Mouse (Mus musculus): Measurements from ENCODE around the gene Rab13.
A peak's percentile ranks its signal among the peaks of the same experiment; 100 is the strongest.

The Rab13 gene

DNA sequence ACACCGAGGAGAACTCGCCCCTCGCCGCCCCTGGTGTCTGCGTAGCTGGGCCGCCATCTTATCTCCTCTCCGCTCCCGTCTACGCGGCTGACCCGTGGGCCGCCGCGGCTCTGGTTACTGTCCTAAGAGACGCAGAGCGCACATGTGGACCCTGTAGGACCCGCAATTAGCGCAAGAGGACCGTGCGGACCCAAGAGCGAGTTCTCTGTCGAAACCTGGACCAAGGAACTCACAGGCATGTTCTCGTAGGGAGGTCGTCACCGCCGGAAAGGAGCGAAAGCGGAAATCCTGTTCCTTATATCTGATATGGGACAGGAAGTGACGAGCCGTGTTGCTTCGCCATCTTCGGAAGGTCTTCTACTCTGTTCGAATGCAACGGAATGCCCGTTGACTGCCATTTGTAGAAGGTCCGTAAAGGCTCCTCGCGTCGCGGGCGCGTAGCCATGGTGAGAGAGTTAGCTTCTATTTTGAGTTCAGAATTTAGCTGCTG, at the start of gene Rab13, which contains the start of gene Rps27:
Rab13 (plus strand) TSS at position 319 of the 490 bp plus-strand sequence.
Rps27 (minus strand) TSS at position 275 of the 490 bp plus-strand sequence.
- DNase-seq (ENCODE audit: low read depth, low spot score): peak; percentile 95

DNA sequence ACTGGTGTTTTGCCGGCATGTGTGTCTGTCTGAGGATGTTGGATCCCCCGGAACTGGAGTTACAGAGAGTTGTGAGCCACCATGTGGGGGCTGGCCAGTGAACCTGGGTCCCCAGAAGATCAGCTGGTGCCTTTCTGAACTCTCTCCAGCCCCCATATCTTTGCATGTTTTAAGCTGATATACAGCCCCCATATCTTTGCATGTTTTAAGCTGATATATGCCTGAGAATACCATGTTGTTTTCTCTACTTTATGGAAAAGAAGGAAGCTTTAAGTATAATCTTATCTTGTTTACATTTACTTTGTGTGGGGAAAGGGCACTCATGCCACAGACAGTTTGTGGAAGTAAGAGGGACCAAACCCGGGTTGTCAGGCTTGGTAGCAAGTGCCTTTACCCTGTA, 33.9 kb upstream of the Rab13 start:
- no peak for DNase-seq (ENCODE audit: low read depth, low spot score)

DNA sequence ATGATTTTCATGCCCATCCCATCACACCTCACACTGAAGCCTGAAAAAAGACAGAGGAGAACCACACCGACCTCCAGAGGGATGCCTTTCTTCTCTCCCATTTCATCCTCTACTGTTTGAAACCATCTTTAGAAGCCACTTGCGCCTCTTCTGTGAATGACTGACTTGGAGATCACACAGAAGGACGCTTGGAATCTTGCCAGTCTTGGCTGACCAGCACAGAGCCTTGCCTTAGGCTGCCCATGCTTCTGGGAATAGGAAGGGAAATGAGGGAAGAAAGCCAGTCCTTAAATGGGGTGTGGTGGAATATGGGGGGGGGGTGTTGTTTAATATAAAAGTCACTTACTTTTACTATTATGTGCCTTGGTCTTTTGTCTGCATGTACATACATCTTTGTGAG, 29.9 kb upstream of the Rab13 start:
- no peak for DNase-seq (ENCODE audit: low read depth, low spot score)

DNA sequence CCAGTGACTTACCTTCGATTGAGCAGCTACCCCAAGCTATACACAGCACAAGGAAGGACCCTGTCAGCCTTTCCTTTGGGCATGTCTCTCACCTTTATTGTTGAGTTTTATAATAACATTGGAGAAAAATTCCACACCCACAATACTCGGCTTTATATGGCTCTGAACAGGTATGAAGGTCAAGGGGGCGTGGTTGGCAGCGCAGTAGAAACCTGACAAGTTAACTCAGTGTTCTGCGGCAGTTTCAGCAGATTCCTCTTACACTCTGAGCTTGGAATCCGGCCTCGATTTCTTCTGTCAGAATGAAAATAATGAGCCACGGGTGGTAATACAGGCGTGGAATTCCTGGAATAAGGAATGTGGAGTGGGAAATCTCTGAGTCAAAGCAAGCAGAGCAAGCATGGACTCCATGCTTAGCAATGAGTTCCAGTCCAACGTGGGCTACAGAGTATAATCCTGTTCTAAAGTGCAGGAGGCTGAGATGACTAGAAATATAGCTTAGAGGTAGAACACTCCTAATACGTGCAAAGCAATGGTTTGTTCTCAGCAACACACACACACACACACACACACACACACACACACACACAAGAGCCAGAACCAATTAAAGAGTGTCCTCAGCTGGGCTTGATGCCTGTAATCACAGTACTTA, 22.5 kb upstream of the Rab13 start:
- DNase-seq (ENCODE audit: low read depth, low spot score): no peak

DNA sequence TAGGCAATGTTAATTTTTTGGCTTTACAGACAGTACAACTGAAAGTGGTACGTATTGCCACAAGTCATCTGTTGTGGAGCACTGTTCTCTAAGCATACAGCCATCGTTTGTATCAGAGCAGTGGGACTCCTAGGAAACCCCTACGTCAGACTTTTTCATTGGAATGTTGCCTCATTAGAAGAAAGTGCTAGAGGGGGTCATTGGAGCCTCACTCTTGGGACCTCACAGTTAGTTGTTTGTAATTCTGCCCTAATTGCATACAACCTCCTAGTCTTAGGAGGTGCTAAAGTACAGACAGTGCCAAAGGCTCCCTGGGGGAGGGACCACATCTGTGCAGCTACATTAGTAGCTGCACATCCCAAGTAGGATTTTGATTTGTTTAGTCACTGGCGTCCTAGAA, 18.7 kb upstream of the Rab13 start:
- DNase-seq (ENCODE audit: low read depth, low spot score): no peak

DNA sequence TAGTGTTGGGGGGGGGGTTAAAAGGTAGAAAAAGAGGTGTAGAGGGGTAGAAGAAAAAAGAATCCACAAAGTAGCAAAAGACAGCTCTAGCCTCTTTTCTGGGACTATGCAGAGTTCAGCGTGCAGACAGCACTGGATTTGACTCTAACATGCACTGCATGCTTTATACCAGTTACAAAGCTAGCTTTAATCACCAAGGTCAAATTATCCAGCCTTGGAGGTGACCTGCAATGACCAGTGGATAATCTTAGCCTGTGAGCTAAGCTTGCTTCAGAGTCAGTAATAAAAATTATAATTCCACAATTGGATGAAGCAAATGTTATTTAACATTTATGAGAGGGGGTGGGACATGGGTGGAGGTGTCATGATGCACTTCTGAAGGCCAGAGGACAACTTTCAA, 17.9 kb upstream of the Rab13 start:
- DNase-seq (ENCODE audit: low read depth, low spot score): no peak

DNA sequence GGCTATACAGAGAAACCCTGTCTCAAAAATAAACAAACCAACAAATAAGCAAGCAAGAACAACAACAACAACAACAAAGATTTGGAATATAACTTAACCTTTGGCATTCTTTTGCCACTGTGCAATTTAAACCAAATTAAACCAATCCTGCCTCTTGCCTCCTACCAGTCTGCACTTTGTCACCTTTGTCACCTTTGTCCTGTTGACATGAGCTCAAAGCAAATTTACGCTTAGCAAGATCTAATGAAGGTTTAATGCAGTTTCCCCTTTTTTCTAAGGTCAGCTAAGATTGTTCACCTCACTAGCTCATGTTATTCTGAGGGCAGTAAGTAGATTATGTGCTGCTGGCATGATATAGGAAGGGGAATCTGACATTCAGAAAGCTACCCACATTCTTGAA, 15.9 kb upstream of the Rab13 start:
- DNase-seq (ENCODE audit: low read depth, low spot score): no peak

DNA sequence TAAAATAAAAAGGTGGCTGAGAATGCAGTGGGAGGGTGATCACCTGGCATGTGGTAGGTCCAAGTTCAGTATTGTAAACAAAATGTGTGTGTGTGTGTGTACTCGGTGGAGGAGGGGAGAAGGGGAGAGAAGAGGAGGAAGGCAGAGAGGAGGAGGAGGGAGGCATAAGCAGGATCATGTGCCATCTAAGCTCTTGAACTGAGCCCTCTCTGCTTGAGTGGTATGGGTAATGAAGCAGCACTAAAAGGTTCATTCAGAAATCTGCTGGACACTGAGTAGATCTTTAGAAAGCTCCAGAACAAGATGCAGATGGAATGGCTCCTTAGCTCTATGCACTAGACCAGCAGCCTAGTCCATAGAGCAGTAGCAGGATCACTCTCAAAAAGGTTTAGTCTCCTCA, 10.6 kb upstream of the Rab13 start:
- DNase-seq (ENCODE audit: low read depth, low spot score): no peak

DNA sequence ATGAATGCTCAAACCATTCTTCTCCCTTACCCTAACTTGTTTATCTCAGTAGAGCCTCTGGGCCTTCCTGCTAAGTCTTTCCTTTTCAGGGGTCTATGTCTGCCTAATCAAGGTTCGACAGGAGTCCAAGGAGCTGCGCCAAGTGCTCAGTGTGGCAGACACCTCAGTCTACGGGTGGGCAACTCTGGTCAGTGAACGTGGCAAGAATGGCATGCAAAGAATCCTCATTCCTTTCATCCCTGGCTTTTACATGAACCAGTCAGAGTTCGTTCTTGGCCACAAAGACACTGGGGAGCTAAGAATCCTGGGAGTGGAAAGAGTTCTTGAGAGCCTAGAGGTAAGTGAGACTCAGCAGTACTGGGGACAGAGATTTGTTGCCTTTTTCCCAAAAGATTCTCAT, 9.9 kb upstream of the Rab13 start:
- no peak for DNase-seq (ENCODE audit: low read depth, low spot score)

DNA sequence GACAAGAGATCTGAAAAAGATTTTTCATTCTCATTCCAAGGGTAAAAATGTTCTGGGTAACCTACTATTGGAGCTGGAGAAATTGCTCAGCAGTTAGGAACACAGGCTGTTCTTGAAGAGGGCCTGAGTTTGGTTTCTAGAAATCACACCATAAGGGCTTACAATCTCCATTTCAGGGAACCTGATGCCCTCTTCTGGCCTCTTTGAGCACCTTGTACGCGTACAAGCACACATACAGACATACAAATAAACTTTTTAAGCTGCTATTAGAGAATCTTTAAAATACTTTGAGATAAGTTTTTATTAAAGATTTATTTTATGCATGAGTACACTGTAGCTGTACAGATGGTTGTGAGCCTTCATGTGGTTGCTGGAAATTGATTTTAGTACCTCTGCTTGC, 8.9 kb upstream of the Rab13 start:
- DNase-seq (ENCODE audit: low read depth, low spot score): no peak

DNA sequence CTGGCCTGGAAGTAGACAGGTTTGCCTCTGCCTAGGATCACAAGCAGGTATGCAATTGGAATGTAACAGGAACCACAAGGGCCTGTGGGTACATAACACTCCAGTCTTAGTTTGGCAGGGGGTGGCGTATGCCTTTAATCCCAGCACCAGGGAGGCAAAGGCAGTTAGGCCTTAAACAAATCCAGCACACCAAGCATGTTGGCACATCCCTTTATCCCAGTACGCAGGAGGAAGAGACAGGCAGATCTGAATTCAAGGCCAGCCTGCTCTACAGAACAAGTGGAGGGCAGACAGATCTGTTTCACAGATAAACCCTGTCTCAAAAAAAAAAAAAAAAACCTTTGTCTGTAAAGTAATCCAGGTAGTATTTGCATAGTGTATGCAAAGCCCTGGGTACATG, 4.8 kb upstream of the Rab13 start:
- DNase-seq (ENCODE audit: low read depth, low spot score): no peak

DNA sequence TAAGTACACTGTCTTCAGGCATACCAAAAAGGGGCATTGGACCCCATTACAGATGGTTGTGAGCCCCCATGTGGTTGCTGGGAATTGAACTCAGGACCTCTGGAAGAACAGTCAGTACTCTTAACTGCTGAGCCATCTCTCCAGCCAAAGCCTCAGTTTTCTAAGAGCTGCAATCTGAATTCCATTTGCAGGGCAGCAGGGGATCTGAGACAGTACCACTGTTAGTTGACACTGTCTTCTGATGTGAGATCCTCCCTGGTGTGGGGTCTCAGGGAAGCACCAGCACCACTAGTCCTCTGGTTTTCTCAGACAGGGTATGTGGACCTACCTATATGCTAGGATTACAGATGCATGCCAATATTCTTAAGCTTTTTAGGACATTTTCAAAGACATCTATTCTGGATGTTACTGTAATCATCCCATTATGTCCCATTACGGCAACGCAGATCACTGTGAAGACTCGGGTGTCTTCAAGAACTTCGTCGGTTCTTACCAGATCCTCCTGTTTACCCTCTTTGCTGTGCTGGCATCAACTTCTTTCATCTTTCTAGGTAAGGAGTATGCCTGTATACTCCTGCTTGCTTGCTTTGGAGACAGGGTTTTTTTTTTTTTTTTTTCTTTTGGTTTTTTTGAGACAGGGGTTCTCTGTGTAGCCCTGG, 3.5 kb upstream of the Rab13 start:
- DNase-seq (ENCODE audit: low read depth, low spot score): peak; percentile 56

DNA sequence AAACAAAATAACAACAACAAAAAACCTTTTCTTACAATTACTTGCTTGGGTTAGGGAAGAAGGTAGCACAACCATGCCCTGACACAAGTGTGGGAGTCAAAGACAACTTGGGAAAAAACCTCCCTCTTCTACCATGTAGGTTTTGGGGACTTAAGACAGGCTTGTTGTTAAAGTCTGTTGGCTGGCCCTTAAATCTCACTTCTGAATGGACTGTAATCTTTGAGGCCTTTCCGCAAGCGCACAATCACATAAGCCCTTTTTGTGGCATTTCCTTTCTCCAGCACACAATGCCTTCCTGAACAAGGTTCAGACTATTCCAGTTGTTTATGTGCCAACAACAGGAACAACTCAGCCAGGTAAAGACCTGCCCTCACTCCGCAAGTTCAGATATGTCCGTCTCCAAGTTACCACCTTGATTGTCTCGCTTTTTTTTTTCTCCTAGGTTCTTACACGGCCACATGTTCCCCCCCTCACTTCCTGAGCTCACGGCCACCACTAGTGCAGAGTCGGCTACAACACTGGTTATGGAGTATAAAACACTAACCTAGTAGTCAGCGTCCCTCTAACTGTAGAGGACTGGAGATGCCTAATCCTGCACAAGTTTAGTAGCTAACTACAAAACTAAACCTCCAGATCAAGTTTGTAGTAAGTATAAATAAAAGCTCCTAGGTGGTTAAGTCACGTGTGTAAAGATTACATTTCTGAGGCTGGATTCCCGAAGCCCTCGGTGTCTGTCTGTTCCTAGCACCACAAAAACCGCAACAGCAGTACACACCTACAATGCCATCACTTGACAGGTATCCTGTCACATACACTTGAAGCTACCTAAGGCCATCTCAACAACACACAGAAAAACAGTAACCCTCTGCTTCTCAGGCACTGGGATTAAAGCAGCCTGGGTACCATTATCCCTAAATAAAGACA, 1.8 kb upstream of the Rab13 start:
- DNase-seq (ENCODE audit: low read depth, low spot score): no peak

DNA sequence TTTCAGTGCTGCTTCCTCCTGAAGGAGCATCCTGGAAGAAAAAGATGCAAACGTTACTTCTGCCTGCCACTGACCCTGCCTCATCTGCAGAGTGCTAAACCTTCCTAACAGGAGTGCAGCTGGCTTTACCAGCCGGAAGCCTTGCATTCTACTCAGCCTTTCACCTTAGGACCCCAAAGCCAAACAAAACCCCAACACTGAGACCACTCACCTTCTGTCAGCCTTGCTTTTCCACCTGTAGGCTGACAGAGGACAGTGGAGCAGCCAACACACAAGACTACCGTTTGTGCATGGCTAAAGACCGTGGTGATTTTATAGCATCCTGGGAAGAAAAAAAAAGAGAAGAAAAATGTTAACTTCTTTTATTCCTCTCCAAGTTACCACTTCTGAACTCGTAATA, 772 bp upstream of the Rab13 start:
- no peak for DNase-seq (ENCODE audit: low read depth, low spot score)

DNA sequence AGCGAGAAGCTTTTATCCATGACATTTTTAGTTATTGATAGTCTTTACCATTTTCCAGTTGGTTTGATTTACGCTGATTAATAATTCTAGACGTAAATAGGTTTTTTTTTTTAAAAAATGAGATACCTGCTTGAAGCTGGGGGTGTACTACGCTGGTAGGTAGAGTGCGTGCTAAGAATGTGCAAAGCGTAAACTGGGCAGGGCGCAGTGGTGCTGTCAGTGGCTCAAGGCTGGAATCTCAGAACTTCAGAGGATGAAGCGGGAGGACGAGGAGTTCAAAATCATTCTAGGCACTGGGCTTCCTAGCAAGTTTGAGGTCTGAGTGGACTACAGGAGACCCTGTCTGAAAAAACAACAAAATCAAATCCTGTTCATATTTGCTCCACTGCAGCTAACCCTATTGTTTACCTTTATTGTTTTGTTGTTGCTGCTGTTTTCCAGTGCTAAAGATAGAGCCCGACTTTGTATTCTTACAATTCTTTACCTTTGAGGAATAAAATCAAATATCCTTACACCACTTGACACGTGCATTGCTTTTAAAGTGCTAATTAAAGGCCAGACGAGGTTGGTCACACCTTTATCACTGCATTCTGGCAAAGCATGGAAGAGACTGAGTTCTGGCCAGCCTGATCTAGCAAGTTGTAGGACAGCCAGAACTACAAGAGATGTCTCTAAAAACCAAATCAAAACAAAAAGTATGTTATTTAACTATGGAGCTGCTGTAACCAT, 625 bp downstream of the Rab13 start:
- no peak for DNase-seq (ENCODE audit: low read depth, low spot score)

DNA sequence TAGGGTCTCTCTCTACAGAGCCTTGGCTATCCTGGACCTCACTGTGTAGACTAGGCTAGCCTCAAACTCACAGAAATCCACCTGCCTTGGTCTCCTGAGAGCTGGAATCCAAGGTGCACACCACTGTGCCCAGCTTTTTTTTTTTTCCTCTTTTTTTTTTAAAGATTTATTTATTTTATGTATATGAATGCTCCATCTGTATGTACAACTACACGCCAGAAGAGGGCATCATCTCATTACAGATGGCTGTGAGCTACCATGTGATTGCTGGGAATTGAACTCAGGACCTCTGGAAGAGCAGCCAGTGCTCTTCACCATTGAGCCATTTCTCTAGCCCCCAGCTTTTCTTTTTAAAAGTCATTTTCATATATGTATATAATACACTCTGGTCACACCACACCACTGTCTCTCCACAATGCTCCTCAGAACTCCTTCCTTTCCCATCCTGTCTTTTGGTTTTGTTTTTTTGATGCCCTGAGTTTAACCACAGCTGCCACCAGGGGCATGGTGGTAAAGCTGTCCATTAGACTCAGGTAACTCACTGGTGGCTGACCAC, 2.4 kb downstream of the Rab13 start:
- DNase-seq (ENCODE audit: low read depth, low spot score): no peak

DNA sequence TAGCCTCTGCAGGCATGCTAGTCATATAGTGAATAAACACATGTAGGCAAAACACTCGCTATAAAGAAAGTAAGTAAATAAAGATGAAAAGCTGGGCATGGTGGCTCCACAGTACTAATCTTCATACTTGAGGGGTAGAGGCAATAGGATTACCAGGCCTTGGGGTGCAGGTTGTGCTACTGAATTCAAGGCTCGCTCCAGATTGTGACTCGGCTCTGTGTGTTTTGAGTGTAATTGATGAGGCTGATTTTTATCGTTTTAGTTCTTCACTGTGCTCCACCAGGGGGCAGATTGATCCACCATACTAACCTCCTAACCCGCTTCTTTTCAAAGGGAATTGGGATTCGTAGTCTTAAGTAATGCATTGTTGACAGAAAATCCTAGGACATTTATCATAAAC, 6.6 kb downstream of the Rab13 start:
- DNase-seq (ENCODE audit: low read depth, low spot score): peak; percentile 71

DNA sequence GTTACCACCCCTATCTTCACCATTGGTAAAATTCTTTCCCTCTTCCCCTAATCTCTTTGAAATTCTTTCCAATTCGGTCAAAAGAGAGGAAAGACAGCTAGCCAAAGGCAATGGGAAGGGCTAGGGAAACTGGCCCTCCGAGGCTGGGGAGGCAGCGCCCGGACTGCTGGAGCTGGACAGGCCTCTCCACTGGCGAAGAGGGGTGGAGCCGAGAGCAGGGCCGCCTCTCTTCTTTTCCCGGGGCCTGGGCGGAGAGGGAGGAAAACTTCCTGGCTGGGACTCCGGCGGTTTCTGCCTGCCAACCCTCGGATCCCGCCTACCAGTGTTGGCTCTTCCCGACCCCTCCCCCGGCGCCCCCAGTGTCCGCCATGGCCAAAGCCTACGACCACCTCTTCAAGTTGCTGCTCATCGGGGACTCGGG, 7.0 kb downstream of the Rab13 start:
- no peak for DNase-seq (ENCODE audit: low read depth, low spot score)

DNA sequence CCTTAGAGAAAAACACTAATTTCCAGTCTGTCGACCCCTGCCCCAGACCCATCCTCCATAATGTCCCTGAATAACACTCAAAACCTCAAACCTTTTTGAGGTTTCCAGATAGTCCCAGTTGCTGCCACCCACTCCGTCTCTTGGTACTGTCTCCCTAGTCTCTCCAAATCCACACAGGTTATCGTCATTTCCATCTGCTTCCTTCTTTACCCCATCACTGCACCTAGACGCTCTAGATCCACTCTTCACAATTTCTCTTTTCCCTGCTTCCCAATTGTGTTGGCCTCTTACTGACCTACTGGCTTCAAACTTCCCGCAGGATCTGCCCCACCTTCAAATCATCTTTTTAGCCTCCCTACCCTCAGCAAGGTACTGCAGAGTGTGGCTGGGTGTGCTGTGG, 7.6 kb downstream of the Rab13 start:
- no peak for DNase-seq (ENCODE audit: low read depth, low spot score)

DNA sequence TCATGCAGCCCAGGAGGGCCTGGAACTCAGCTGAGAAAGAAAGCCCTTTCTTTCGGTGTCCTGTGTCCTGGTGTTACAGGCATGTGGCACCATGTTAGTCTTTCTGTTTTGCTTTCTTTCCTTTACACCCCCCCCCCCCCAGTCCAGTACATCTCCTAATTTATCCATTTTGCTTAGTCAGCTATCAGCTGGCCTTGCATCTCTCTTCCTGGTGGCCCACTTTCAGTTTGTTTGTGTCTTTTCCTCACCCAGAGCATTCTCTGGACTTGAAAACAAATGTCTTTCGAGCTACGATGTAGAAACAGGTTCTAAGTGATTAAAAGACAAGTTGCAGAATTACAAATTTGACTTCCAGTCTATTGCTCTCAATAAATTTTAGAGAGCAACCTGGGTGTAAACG, 9.0 kb downstream of the Rab13 start:
- DNase-seq (ENCODE audit: low read depth, low spot score): no peak

DNA sequence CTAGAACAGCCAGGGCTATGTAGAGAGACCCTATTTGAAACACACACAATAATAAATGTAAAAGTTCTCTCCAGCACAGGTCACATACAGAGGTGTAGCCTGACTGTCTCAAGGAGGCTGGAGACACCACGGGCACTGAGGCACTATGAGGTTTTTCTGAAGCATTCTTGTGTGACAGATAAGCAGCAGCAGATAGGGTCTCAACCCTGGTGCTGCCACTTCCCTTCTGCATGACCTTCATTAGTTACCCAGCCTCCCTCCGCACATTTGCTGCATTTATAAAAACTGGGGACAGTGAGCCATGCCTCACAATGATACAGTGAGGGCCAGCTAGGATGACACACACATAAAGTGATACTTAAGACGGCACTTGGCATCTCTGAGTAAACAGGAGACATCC, 9.4 kb downstream of the Rab13 start:
- DNase-seq (ENCODE audit: low read depth, low spot score): no peak
